Mouse (Mus musculus) hindbrain, embryonic 10.5 days (tissue): ENCODE data around the gene Elavl1. TPM values are rescaled to one million over a fixed set of nuclear protein-coding genes. Genes with fewer than 3 reads are reported as not detected.

Experiments
- polyA plus RNA-seq: library from polyadenylated mRNA; unstranded; fragments of >200 nt; fragmentation: Nextera tagmentation; extraction: Ambion mirVana; gene quantifications from 2 replicates; pipeline ENCODE4 v1.2.1, GENCODE M21; 2016

Gene Elavl1
- polyA plus RNA-seq, 1 experiment from 2014 or later, result 306 TPM

Other genes starting within 250 kb of the Elavl1 start
- not detected in 2 replicates for gene Cd209f, start 219.6 kb downstream of the Elavl1 start, polyA plus RNA-seq
- not detected in 2 replicates for gene Cd209g, start 191.3 kb downstream of the Elavl1 start, polyA plus RNA-seq
- gene Evi5l, start 158.8 kb downstream of the Elavl1 start, polyA plus RNA-seq, result 28.1 and 43.7 TPM in 2 replicates
- 13.1 and 27.1 TPM in 2 replicates for gene Prr36, start 108.0 kb downstream of the Elavl1 start, polyA plus RNA-seq
- 0.30 TPM in 1 of 2 replicates, not detected in the other for gene Lrrc8e, start 98.6 kb downstream of the Elavl1 start, polyA plus RNA-seq
- gene Map2k7, start 86.7 kb downstream of the Elavl1 start, polyA plus RNA-seq, result 34.7 and 39.4 TPM in 2 replicates
- 0.68 and 1.8 TPM in 2 replicates for gene Gm49320, start 86.5 kb downstream of the Elavl1 start, polyA plus RNA-seq
- 2.4 and 3.7 TPM in 2 replicates for gene Tgfbr3l, start 77.2 kb downstream of the Elavl1 start, polyA plus RNA-seq
- 62.1 and 69.8 TPM in 2 replicates for gene Snapc2, start 72.3 kb downstream of the Elavl1 start, polyA plus RNA-seq
- 133 and 197 TPM in 2 replicates for gene Ctxn1, start 66.1 kb downstream of the Elavl1 start, polyA plus RNA-seq
- 60.6 and 67.2 TPM in 2 replicates for gene Timm44, start 49.5 kb downstream of the Elavl1 start, polyA plus RNA-seq
- gene Ccl25, start 203 bp downstream of the Elavl1 start, polyA plus RNA-seq, result 22.6 and 24.0 TPM in 2 replicates
- gene Cers4, start 167.6 kb upstream of the Elavl1 start, polyA plus RNA-seq, result 13.4 TPM in 2 replicates